Mouse (Mus musculus) forebrain, embryonic 16.5 days (tissue): ENCODE results near the gene Gm28729. TPM values are rescaled to one million over a fixed set of nuclear protein-coding genes. Genes with fewer than 3 reads are reported as not detected.
"Not testable (repeated sequence)": the region's sequence is repeated elsewhere in the genome, so short reads cannot be mapped to it uniquely, and the experiment has no call there.

Source experiments
- ATAC-seq: fragments of 200-750 bp; cut with Nextera tagmentation; 2 replicates; pipeline ENCODE4 v1.8.0; 2017; ENCODE audit warnings: mild to moderate bottlenecking, moderate library complexity
- H3K27ac ChIP-seq: fragments of 300-500 bp; sonication (generic); 2 replicates; pipeline ENCODE4 v1.5.1; 2014; ENCODE audit warnings: low read length, control low read depth
- H3K27me3 ChIP-seq: fragments of 300-500 bp; sonication (generic); replicated peaks from 2 replicates; pipeline ENCODE4 v1.6.1; 2014; ENCODE audit warnings: low read length; ENCODE audit not compliant: control insufficient read depth, insufficient read depth
- H3K36me3 ChIP-seq: fragments of 300-500 bp; sonication (generic); 2 replicates; pipeline ENCODE4 v1.6.1; 2014; ENCODE audit not compliant: control insufficient read depth, insufficient read depth
- H3K4me1 ChIP-seq: fragments of 300-500 bp; sonication (generic); replicated peaks from 2 replicates; pipeline ENCODE4 v1.6.1; 2014; ENCODE audit warnings: low read length; ENCODE audit not compliant: control insufficient read depth, insufficient read depth
- H3K4me2 ChIP-seq: fragments of 300-500 bp; sonication (generic); 2 replicates; pipeline ENCODE4 v1.6.1; 2014; ENCODE audit warnings: mild to moderate bottlenecking, low read length, control low read depth
- H3K4me3 ChIP-seq: fragments of 300-500 bp; sonication (generic); replicated peaks from 2 replicates; pipeline ENCODE4 v1.5.1; 2014; ENCODE audit warnings: mild to moderate bottlenecking, low read length, control low read depth
- H3K9ac ChIP-seq: fragments of 300-500 bp; sonication (generic); replicated peaks from 2 replicates; pipeline ENCODE4 v1.6.1; 2014; ENCODE audit warnings: low read depth, low read length, control low read depth
- H3K9me3 ChIP-seq: fragments of 300-500 bp; sonication (generic); 2 replicates; pipeline ENCODE4 v1.6.1; 2016; ENCODE audit warnings: low read length; ENCODE audit not compliant: control insufficient read depth
- WGBS: fragments of 180-500 bp; shearing (Covaris S2); extraction: QIAGEN DNeasy Blood & Tissue Kit; methylation state at CpG from one replicate; pipeline ENCODE4 v1.1.7; 2014; 5-methylcytosine and 5-hydroxymethylcytosine counted together
- polyA plus RNA-seq: library from polyadenylated mRNA; unstranded; fragments of >200 nt; fragmentation: Nextera tagmentation; extraction: Ambion mirVana; gene quantifications from 2 replicates; pipeline ENCODE4 v1.2.1, GENCODE M21; 2015

Gm28729 gene
- polyA plus RNA-seq, 1 experiment from 2014 or later, result 0.24 TPM

GRCm38 (mm10) chr9:96543643-96544640 is 18.9 kb upstream of the Gm28729 start:
- ATAC-seq, result peak; percentile 91
- H3K36me3 ChIP-seq, result 0 out of 2 replicates have a peak, but pooled peaks cover 6% of the 10 kb centered on the region
- no peaks in the 10 kb centered on the region for H3K9me3 ChIP-seq
- peak overlapping the region; percentile 37; the same call in 1 of the 2 replicates for H3K9ac ChIP-seq
- H3K27ac ChIP-seq, result no peak overlapping the region
- WGBS, result 31% methylated on average over 27 of the region's 27 CpGs
- no peaks in the 10 kb centered on the region for H3K27me3 ChIP-seq
- H3K4me2 ChIP-seq, result peak overlapping the region; percentile 47
- peak overlapping the region; percentile 24 for H3K4me3 ChIP-seq
- H3K4me1 ChIP-seq, result no peaks in the 10 kb centered on the region

GRCm38 (mm10) chr9:96538916-96539315 is 13.9 kb upstream of the Gm28729 start:
- Histone ChIP-seq H3K9me3 (no peaks in the 10 kb centered on the region), H3K36me3 (no peaks in the 10 kb centered on the region), H3K27ac (no peak overlapping the region), H3K4me2 (no peak overlapping the region), H3K4me3 (no peak overlapping the region), H3K9ac (no peak overlapping the region), H3K27me3 (no peaks in the 10 kb centered on the region), H3K4me1 (peaks cover 13% of the 10 kb centered on the region)
- WGBS, result 65% methylated on average over 10 of the region's 10 CpGs
- ATAC-seq, result no peak

GRCm38 (mm10) chr9:96537615-96537919 is 12.5 kb upstream of the Gm28729 start:
- peak; percentile 26; the same call in 1 of the 2 replicates for ATAC-seq
- 91% methylated on average over 6 of the region's 6 CpGs for WGBS

GRCm38 (mm10) chr9:96536895-96537614 is 12.0 kb upstream of the Gm28729 start:
- Histone ChIP-seq H3K4me3 (peak overlapping the region; percentile 34), H3K9me3 (no peaks in the 10 kb centered on the region), H3K36me3 (no peaks in the 10 kb centered on the region), H3K4me2 (peak overlapping the region; percentile 52), H3K27ac (no peak overlapping the region), H3K9ac (peak overlapping the region; percentile 48), H3K4me1 (peaks cover 13% of the 10 kb centered on the region), H3K27me3 (no peaks in the 10 kb centered on the region)
- 32% methylated on average over 37 of the region's 37 CpGs for WGBS
- peak; percentile 80 for ATAC-seq

More at GRCm38 (mm10) chr9:96537615-96537919, 12.5 kb upstream of the Gm28729 start:
- H3K4me3 ChIP-seq, result no peak overlapping the region
- H3K27me3 ChIP-seq, result no peaks in the 10 kb centered on the region
- no peaks in the 10 kb centered on the region for H3K36me3 ChIP-seq
- H3K4me2 ChIP-seq, result no peak overlapping the region
- no peak overlapping the region for H3K9ac ChIP-seq
- no peak overlapping the region for H3K27ac ChIP-seq
- peaks cover 13% of the 10 kb centered on the region for H3K4me1 ChIP-seq
- H3K9me3 ChIP-seq, result no peaks in the 10 kb centered on the region

- WGBS, result 94% methylated on average over 4 of the region's 4 CpGs
- H3K36me3 ChIP-seq, H3K27me3 ChIP-seq, H3K4me2 ChIP-seq, ATAC-seq, H3K4me3 ChIP-seq, H3K9me3 ChIP-seq, H3K27ac ChIP-seq, H3K9ac ChIP-seq: not testable (repeated sequence)
- peaks cover 13% of the 10 kb centered on the region for H3K4me1 ChIP-seq
These were observed 11.0 kb upstream of the Gm28729 start for GRCm38 (mm10) chr9:96536093-96536492.

- Histone ChIP-seq H3K27ac (no peak overlapping the region), H3K27me3 (no peaks in the 10 kb centered on the region), H3K4me2 (no peak overlapping the region), H3K4me3 (no peak overlapping the region), H3K36me3 (no peaks in the 10 kb centered on the region), H3K9ac (no peak overlapping the region), H3K9me3 (no peaks in the 10 kb centered on the region), H3K4me1 (peaks cover 13% of the 10 kb centered on the region)
- WGBS, result 69% methylated on average over 6 of the region's 6 CpGs
- no peak for ATAC-seq
These were observed 10.4 kb upstream of the Gm28729 start for GRCm38 (mm10) chr9:96535431-96535830.

- H3K4me2 ChIP-seq, result no peak overlapping the region
- WGBS, result 92% methylated on average over 4 of the region's 4 CpGs
- H3K9ac ChIP-seq, result no peak overlapping the region
- H3K9me3 ChIP-seq, result no peaks in the 10 kb centered on the region
- H3K27me3 ChIP-seq, result no peaks in the 10 kb centered on the region
- H3K27ac ChIP-seq, result no peak overlapping the region
- H3K36me3 ChIP-seq, result no peaks in the 10 kb centered on the region
- no peak for ATAC-seq
- no peak overlapping the region for H3K4me3 ChIP-seq
- peaks cover 18% of the 10 kb centered on the region for H3K4me1 ChIP-seq
These were observed 9.2 kb upstream of the Gm28729 start for GRCm38 (mm10) chr9:96534256-96534655.

GRCm38 (mm10) chr9:96533476-96533875 is 8.4 kb upstream of the Gm28729 start:
- H3K27me3 ChIP-seq, result no peaks in the 10 kb centered on the region
- peaks cover 18% of the 10 kb centered on the region for H3K4me1 ChIP-seq
- no peak overlapping the region for H3K27ac ChIP-seq
- 91% methylated on average over 6 of the region's 6 CpGs for WGBS
- H3K4me3 ChIP-seq, result no peak overlapping the region
- H3K4me2 ChIP-seq, result no peak overlapping the region
- no peak overlapping the region for H3K9ac ChIP-seq
- no peaks in the 10 kb centered on the region for H3K36me3 ChIP-seq
- no peaks in the 10 kb centered on the region for H3K9me3 ChIP-seq
- no peak for ATAC-seq

GRCm38 (mm10) chr9:96532531-96532930 is 7.5 kb upstream of the Gm28729 start:
- no peaks in the 10 kb centered on the region for H3K27me3 ChIP-seq
- no peak overlapping the region for H3K9ac ChIP-seq
- no peak for ATAC-seq
- no peaks in the 10 kb centered on the region for H3K36me3 ChIP-seq
- no peak overlapping the region for H3K27ac ChIP-seq
- H3K9me3 ChIP-seq, result no peaks in the 10 kb centered on the region
- 85% methylated on average over 4 of the region's 4 CpGs for WGBS
- no peak overlapping the region for H3K4me3 ChIP-seq
- peaks cover 18% of the 10 kb centered on the region for H3K4me1 ChIP-seq
- no peak overlapping the region for H3K4me2 ChIP-seq
